8 mouse cellular contexts compared by ENCODE assay signal in genomic region chr2:29123907-29124569, GRCm38 (mm10). TPM values are rescaled to one million over a fixed set of nuclear protein-coding genes. Genes with fewer than 3 reads are reported as not detected.
DNase-seq lines count a peak whose midpoint lies in the region; ATAC-seq and TF ChIP-seq lines count a peak whose summit lies in the region.

Gene Setx (plus strand): TSS chr2:29124181.

- H3K4me3 ChIP-seq in lung, postnatal 0 days (ENCODE audit: low read depth, low read length), result peak within 1 kb of the TSS; percentile 79
- peak within 1 kb of the TSS; percentile 96 for H3K4me3 ChIP-seq in brown adipose tissue, adult 24 weeks (ENCODE audit: insufficient read depth, low read depth, low read length)
- H3K4me3 ChIP-seq in hindbrain, postnatal 0 days (ENCODE audit: low read length), result peak within 1 kb of the TSS; percentile 84
- H3K4me3 ChIP-seq in liver, embryonic 14.5 days (ENCODE audit: insufficient read depth in 1 of 2, low read depth in 2 of 2, low read length in 2 of 2), result peak within 1 kb of the TSS; percentile 80 to 85

- TF ChIP-seq CTCF in lung, postnatal 0 days (IDR thresholded peaks at IDR 0.05), result no peak
- TF ChIP-seq CTCF in hindbrain, postnatal 0 days (IDR thresholded peaks at IDR 0.05; ENCODE audit: low read depth), result no peak
- no peak for TF ChIP-seq CTCF in liver, embryonic 14.5 days (IDR thresholded peaks at IDR 0.05; ENCODE audit: low read depth)

- no peaks in the 10 kb centered on the region for H3K9me3 ChIP-seq in lung, postnatal 0 days (ENCODE audit: low read length)
- H3K9me3 ChIP-seq in hindbrain, postnatal 0 days (ENCODE audit: low read length), result no peaks in the 10 kb centered on the region
- no peaks in the 10 kb centered on the region for H3K9me3 ChIP-seq in liver, embryonic 14.5 days (ENCODE audit: control insufficient read depth, low read length)

- no peak for TF ChIP-seq EP300 in lung, postnatal 0 days (IDR thresholded peaks at IDR 0.05)
- TF ChIP-seq EP300 in liver, embryonic 14.5 days (IDR thresholded peaks at IDR 0.05; ENCODE audit: low read depth), result no peak

- peak within 1 kb of the TSS; percentile 71 for H3K9ac ChIP-seq in lung, postnatal 0 days (replicated peaks; ENCODE audit: low read depth)
- H3K9ac ChIP-seq in hindbrain, postnatal 0 days (replicated peaks; ENCODE audit: low read length), result peak within 1 kb of the TSS; percentile 86
- peak within 1 kb of the TSS; percentile 83 for H3K9ac ChIP-seq in liver, embryonic 14.5 days (replicated peaks)

- no peak for ATAC-seq in lung, postnatal 0 days
- no peak for ATAC-seq in hindbrain, postnatal 0 days
- ATAC-seq in liver, embryonic 14.5 days (ENCODE audit: insufficient read depth), result no peak

- H3K27ac ChIP-seq in lung, postnatal 0 days (ENCODE audit: low read length), result peak within 1 kb of the TSS; percentile 96
- peak within 1 kb of the TSS; percentile 84 for H3K27ac ChIP-seq in brown adipose tissue, adult 24 weeks (replicated peaks; ENCODE audit: low read depth, low read length)
- peak within 1 kb of the TSS; percentile 96 for H3K27ac ChIP-seq in hindbrain, postnatal 0 days
- peak within 1 kb of the TSS; percentile 65 for H3K27ac ChIP-seq in liver, embryonic 14.5 days

- DNase-seq in lung, postnatal 0 days (ENCODE audit: low spot score), result peak; percentile 14
- no peak for DNase-seq in lung, postnatal 36 days
- DNase-seq in gastrocnemius, postnatal 10 days, result no peak
- DNase-seq in hindbrain, postnatal 0 days (ENCODE audit: low spot score), result peak; percentile 6
- DNase-seq in liver, embryonic 14.5 days (ENCODE audit: low read depth in 3 of 3, low spot score in 3 of 3), result no peak
- peak; percentile 43 for DNase-seq in splenic B cell, adult 2 months (ENCODE audit: low read depth, low spot score)
- no peak for DNase-seq in ovary, postnatal 14 days (ENCODE audit: low spot score)

- peak within 1 kb of the TSS; percentile 70 for H3K4me2 ChIP-seq in lung, postnatal 0 days (replicated peaks; ENCODE audit: low read depth, low read length)
- peak within 1 kb of the TSS; percentile 83 for H3K4me2 ChIP-seq in hindbrain, postnatal 0 days (ENCODE audit: low read depth, low read length)
- H3K4me2 ChIP-seq in liver, embryonic 14.5 days (ENCODE audit: low read depth), result peak within 1 kb of the TSS; percentile 73

- 56% methylated on average over 14 of the region's 14 CpGs for WGBS in lung, postnatal 0 days
- WGBS in hindbrain, postnatal 0 days, result 67% methylated on average over 14 of the region's 14 CpGs
- WGBS in liver, embryonic 14.5 days (ENCODE audit: insufficient replicate concordance), result 65% methylated on average over 14 of the region's 14 CpGs

- H3K36me3 ChIP-seq in lung, postnatal 0 days (ENCODE audit: insufficient read depth, low read length), result no peaks in the 10 kb centered on the region
- H3K36me3 ChIP-seq in hindbrain, postnatal 0 days (ENCODE audit: insufficient read depth, low read length), result no peaks in the 10 kb centered on the region
- H3K36me3 ChIP-seq in liver, embryonic 14.5 days (replicated peaks; ENCODE audit: control insufficient read depth, insufficient read depth, low read depth), result no peaks in the 10 kb centered on the region
- H3K36me3 ChIP-seq in splenic B cell, adult 2 months (ENCODE audit: control insufficient read depth, insufficient read depth, low read length, poor library complexity, severe bottlenecking), result 0 out of 2 replicates have a peak, but pooled peaks cover 4% of the 10 kb centered on the region

- H3K4me1 ChIP-seq in lung, postnatal 0 days (ENCODE audit: insufficient read depth, low read depth, low read length), result peaks cover 8% of the 10 kb centered on the region; the same call in 1 of the 2 replicates
- H3K4me1 ChIP-seq in brown adipose tissue, adult 24 weeks (ENCODE audit: control insufficient read depth, insufficient read depth, insufficient read length, low read length), result no peaks in the 10 kb centered on the region
- H3K4me1 ChIP-seq in hindbrain, postnatal 0 days (ENCODE audit: insufficient read depth, low read length), result no peaks in the 10 kb centered on the region
- peaks cover 7 to 8% of the 10 kb centered on the region in 2 experiments for H3K4me1 ChIP-seq in liver, embryonic 14.5 days (replicated peaks; ENCODE audit: control insufficient read depth in 2 of 2, insufficient read depth in 2 of 2, low read length in 1 of 2)

- no peaks in the 10 kb centered on the region for H3K27me3 ChIP-seq in lung, postnatal 0 days (replicated peaks; ENCODE audit: insufficient read depth, low read length)
- no peaks in the 10 kb centered on the region for H3K27me3 ChIP-seq in hindbrain, postnatal 0 days (ENCODE audit: insufficient read depth, low read length)
- H3K27me3 ChIP-seq in liver, embryonic 14.5 days (ENCODE audit: control insufficient read depth, insufficient read depth, low read length), result no peaks in the 10 kb centered on the region
- no peaks in the 10 kb centered on the region for H3K27me3 ChIP-seq in splenic B cell, adult 2 months (ENCODE audit: control insufficient read depth, insufficient read depth, low read length, poor library complexity, severe bottlenecking)

RNA-seq across cellular contexts. Expression of gene Setx, which starts in this region (rescaled TPM):
- 5.7 and 6.6 TPM in 2 replicates for polyA plus RNA-seq in lung, postnatal 0 days (2015; fragmentation: Nextera tagmentation; extraction: Ambion mirVana)
- polyA plus RNA-seq in brown adipose tissue, adult 24 weeks (2012; ENCODE audit: insufficient read depth, insufficient read length, missing spikeins), result 7.6 and 15.6 TPM in 2 replicates
- total RNA-seq in gastrocnemius, postnatal 10 days (2021), result 10 to 100 TPM; 27.6 to 29.2 TPM
- 31.1 and 36.0 TPM in 2 replicates for total RNA-seq in hindbrain, postnatal 0 days (2014; rRNA removed)
- polyA plus RNA-seq in hindbrain, postnatal 0 days (2015; fragmentation: Nextera tagmentation; extraction: Ambion mirVana), result 15.2 and 15.3 TPM in 2 replicates
- polyA plus RNA-seq in liver, embryonic 14.5 days (2012; rRNA removed), result 2.0 and 2.8 TPM in 2 replicates
- polyA plus RNA-seq in liver, embryonic 14.5 days (2014; fragmentation: Nextera tagmentation; extraction: Ambion mirVana), result 3.4 and 3.9 TPM in 2 replicates

Comparison
In these comparisons a context has a peak if more than half of its experiments do, and no peak if none do; other contexts are left out.
1. DNase-seq: peak in lung, postnatal 0 days (single experiment), hindbrain, postnatal 0 days (single experiment) and splenic B cell, adult 2 months (single experiment); none in lung, postnatal 36 days (single experiment), gastrocnemius, postnatal 10 days (single experiment), liver, embryonic 14.5 days (0 of 3) and ovary, postnatal 14 days (single experiment).
2. Peak in every context shown above with its lines, with median percentiles within 50 percentile points of each other: H3K27ac ChIP-seq, H3K4me2 ChIP-seq, H3K4me3 ChIP-seq and H3K9ac ChIP-seq.